Mouse (Mus musculus): ENCODE measurements around the gene Acer3.

Gene Acer3

GRCm38 (mm10) chr7:98332678-98333397 is 11.8 kb upstream of the Acer3 start:
- no peak for DNase-seq

DNA sequence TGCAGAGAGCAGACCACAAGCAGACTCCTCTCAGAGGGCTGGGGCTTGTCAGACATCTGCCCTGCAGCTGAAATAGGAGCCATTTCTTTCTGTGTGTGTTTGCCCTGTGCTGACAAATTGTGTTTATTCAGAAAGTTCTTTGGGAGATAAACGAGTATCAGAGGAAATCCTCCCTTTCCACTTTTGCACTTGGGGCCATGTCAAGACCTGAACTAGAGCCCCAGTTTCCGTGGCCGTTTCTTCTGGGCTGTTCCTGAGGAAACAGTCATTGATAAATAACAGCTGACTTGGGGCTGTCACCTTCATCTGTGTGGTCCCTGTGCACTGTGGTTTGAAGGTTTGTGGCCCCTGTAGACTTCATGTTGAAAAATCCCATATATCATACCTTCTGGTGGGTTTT is 10.9 kb upstream of the Acer3 start:
- no peak for DNase-seq

DNA sequence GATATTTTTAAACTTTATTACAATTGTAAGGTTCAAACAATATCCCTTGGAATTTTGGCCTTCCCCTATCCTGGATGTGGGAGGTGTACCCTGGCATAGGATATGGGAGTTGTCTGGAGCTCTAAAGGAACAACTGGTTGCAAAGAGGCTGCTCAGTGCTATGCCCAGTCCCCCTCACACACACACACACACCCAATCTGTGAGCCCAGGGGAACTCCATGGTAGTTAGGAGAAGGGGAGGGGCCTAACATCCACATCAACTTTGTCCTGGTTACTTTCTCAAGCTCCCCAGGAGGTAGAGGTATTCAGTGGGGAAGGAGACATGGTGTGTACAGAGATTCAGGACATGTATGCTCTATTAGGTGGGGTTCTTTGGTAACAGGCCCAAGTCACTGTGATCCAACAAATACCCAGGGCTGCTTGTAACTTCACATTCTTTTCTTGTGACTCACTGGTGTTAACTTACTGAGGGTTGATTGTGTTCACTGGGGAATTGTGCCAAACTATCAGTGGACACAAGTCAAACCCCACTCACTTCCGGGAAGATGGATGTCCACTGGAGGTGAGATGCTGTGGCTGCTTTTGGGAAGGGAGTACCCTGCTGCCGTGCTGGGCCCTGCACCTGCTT is 9.5 kb upstream of the Acer3 start:
- DNase-seq = no peak

DNA sequence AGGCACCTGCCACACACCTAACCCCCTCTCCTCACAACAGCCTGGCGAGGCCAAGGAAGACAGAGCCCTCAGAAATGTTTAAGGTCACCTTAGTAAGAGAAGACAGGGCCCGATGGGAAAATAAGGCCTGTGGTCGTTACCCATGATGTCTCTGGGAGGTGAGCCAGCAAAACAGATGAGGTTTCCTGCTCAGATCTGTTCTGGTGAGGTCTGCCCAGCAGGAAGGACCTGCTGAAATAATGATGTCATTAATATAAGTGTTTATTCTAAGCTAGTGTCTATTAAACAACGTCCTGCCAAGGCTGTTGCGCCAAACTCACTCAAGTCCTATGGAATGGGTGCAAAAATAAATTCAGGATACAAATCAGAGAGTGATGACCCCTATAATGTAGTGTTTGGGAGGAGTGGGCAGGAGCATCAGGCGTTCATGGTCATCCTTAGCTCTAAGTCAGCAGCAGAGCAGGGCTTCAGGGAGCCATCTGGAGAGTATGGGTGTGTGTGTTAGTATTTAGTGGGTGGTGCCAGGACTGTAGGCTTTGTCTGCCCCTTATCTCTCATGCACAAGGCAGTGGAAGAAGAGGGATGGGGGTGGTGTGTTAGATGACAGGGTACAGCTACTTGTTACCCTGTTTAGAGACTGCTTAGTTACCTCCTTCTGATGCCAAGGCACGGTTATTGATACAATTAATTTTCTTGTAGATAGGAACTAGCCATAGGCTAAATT is 8.8 kb upstream of the Acer3 start:
- DNase-seq = no peak

- DNase-seq = no peak
Observed at GRCm38 (mm10) chr7:98328311-98328710, 7.3 kb upstream of the Acer3 start.

GRCm38 (mm10) chr7:98326051-98326450 is 5.0 kb upstream of the Acer3 start:
- no peak for DNase-seq

DNA sequence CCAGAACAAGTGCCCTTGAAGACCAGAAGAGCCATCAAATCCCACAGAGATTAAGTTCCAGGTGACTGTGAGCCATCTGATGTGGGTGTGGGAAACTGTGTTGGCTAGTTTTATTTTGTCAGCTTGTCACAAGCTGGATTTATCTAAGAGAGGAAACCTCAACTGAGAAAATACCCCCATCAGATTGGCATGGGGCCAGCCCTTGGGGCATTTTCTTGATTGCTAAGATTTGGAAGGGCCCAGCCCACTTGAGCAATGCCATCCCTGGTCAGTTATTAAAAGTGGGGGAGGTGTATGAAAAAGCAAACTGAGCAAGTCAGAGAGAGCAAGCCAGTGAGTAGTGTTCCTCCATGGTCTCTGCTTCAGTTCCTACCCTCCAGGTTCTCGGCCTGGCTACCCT is 3.2 kb upstream of the Acer3 start:
- DNase-seq = no peak

DNA sequence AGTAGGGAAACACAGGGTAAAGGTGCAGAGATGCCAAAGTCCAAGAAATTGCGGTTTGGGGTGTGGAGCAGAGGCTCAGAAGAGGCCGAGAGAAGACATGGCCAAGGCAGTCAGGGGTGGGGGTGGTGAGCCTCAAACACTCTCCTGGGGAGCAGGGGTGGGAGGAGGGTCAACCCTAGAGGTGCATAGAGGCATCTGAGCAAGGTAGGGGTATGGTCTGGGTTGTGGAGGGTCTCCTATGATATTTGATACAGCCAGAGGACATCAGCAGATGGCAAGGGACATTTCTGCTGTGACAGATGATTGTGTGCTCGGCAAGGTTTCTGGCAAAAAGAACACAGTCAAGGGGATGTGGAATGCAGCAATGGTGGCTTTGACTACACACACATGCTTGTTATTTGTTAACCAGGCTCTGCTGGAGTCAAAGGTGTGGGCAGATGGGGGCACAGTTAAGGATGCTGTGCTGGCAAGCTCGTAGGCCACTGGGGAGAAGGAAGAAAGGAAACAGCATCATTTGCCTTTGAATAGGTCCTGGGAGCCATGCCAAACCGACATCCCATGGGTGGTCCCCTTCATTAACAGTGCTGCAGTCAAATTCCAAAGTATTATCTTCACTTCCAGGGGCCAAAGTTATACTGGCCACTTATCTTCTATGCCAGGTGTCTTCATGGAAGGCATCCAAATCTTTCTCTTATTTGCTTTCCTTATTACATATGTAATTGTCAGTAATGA is 2.4 kb upstream of the Acer3 start:
- DNase-seq = no peak

DNA sequence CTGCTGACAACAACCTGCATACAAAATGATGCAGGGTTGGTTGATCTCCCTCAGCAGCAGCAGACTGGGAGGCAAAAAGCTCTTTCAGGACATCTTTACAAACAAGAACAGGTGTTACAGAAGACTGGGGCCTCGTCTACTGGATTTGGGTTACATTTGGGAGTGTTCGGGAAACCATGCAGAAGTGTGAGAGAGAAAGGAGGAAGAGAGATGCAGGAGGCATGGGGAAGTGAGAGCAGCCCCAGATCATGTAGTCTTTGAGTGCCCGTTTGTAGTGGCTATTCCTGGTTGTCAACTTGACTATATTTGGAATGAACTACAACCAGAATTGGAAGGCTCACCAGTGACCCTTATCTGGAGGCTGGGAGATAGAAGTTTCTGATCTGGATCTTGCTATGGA is 1.4 kb upstream of the Acer3 start:
- no peak for DNase-seq

GRCm38 (mm10) chr7:98320006-98320556 is 927 bp downstream of the Acer3 start:
- no peak for DNase-seq

- DNase-seq = no peak
Observed at GRCm38 (mm10) chr7:98316568-98316967, 4.4 kb downstream of the Acer3 start.

DNA sequence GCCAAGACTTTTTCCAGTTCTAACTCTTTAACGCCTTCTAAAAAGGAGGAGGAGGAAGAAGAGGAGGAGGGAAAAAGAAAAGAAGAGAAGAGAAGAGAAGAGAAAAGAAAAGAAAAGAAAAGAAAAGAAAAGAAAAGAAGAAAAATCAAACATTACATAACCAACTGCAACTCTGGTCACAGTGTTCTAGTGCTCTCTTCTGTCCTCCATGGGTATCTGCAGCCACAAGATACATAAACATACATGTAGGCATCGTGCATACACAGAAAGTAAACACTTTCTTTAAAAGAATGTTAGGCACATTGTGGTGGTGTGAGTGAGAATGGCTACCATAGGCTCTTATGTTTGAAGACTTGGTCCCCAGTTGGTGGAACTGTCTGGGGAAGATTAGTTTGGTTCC is 5.9 kb downstream of the Acer3 start:
- DNase-seq = no peak

- DNase-seq = no peak
Observed at GRCm38 (mm10) chr7:98312185-98312920, 8.7 kb downstream of the Acer3 start.

DNA sequence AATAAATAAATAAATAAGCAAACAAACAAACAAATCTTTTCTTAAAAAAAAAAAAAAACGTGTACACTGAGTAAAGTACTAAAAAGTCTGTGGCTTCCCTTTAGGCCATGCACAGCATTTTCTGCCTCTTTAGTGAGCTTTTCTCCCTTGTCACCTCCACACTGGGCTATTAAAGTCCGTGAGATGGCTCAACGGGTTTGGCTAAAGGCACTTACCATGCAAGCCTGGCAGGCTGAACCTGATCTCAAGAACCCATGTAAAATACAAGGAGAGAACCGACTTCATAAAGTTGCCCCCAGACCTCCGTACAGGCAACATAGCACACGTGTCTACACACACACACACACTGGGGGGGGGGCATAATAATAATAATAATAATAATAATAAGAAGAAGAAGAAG is 10.7 kb downstream of the Acer3 start:
- no peak for DNase-seq

DNA sequence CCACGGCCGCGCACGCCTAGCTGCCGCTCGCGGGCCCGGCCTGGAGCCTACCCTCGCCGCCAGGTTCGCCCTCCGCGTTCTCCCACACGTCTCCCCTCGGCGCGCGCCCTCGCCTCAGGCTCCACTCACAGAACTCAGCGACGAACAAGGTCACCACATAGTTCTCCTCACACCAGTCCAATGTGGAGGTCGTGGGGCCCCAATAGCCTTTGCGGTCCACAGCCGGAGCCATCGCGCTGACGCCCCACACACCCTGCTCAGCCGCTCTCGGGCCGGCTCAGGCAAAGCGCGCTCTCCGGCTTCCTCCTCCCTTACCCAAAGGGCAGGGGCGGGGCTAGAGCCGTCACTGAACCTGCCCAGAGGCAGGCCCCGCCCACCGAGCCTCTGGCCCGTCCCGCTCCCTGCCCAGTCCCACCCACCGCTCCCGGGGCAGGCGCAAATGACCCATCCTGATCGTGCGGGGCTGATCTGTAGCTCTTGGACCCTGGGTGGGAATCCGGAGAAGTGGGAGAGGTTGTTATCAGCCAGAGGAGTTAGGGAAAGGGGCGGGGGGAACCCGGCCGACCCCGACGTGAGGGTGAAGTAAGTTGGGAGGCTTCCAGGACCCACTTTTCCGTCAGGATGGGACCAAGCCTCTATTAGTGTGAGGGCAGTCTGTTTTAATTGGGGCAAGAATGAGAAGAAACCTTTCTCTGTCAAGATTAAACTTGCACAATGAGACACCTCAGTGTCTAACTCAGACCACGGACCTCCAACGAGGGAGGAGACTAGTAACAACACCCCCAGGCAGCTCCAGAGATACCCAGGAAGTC is 11.6 kb downstream of the Acer3 start:
- peak; percentile 88 to 90 for DNase-seq

DNA sequence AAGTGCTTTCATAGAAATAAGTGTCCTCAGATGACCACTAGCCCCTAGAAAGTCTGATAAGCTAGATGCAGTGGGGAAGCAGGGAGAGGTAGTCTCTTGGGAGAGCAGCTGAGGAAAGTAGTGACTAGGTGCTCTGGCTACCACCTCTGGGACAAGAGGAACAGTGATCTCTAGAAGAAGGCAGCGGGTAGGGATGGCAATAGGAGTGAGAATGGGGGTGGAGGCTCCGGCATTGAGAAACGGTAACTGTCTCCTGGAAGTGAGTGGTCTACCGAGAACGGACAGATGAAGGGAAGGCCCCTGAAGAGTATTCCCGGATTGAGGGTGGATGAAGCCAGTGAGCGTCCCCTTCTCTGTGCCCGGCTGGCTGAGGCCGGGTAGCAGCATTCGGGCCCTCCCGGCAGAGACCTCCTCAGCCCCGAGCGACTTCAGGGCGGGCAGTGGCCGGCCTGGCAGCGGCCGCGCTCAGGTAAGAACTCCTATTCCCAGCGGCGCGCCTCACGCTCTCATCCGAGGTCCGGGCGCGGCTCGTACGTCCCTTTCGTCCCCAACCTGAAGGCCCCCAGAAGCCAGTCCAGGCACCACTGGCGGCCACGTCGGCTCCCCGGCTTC is 12.3 kb downstream of the Acer3 start:
- DNase-seq = no peak

DNA sequence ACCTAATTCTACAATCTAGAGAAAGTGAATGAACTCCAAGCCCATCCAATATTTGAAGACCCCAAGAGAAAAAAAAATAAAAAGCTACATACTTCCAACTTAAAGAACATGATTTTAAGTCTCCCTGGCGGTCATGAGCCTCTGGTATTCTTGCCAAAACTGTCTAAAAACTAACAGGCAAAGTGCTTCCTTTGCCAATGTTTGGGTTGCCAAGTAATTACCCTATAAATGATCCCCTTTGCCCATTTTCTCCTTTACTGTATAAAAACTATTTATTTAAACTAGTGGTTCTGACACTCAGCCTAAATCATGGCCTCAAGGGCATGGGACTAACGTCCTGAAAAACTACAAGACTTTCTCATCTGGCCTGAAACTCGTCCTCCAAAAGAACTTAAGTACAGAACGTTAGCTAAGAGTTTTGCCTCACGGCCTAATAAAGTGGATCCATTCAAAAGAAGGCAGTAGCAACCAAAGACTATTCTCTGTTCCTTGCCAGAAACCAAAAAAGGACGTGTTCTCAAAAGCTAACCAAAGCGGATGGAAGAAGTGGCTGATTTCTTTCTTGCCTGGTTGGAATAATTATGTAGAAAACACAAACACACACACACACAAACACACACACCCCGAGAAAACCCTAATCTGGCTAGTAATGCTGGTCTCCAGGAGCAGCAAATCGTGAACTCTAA is 12.9 kb downstream of the Acer3 start:
- DNase-seq = no peak

DNA sequence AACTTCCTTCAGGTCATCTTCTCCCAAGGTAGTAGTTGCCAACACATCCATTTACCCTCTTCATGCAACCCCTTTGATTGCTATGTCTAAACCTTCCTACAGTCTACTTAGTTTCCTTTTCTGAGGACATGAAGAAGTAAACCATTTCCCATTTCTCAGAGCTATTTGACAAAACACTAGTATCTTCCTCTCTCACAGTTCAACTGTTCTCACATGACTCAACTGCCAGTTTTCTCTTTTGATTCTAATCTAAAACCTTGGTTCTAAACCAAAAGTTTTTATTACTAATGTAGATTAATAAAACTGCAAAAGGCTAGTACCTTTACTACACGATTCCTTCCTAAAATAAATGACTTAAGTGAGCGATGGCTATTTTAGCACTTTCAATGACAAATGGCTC is 13.6 kb downstream of the Acer3 start:
- no peak for DNase-seq

- no peak for DNase-seq
Observed at GRCm38 (mm10) chr7:98292901-98293300, 28.1 kb downstream of the Acer3 start.

DNA sequence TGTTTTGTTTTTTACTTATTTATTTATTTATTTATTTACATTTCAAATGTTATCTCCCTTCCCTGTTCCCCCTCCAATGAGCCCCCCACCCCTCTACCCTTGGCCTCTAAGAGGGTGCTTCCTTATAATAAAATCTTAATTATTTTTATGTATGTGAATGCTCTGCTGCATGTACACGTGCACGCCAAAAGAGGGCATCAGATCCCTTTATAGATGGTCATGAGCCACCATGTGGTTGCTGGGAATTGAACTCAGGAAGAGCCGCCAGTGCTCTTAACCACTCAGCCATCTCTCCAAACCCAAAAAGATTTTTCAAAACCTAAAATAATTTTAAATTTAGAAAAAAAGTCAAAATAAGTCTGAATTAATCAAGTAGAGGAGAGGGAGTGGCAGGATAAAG is 31.4 kb downstream of the Acer3 start:
- no peak for DNase-seq

Data from thymus, adult 18-20 months (tissue).